Mouse (Mus musculus) B cell, adult 2 months (primary cell): Measurements from ENCODE around the gene Trio.
A peak's percentile ranks its signal among the peaks of the same experiment; 100 is the strongest.

Experiments used
- DNase-seq, 2 experiments: peaks; one replicate each; pipeline ENCODE4 v3.0.0; 2022

The Trio gene

GRCm38 (mm10) chr15:27697632-27698031, 328.0 kb downstream of the Trio start:
- DNase-seq: no peak

DNA sequence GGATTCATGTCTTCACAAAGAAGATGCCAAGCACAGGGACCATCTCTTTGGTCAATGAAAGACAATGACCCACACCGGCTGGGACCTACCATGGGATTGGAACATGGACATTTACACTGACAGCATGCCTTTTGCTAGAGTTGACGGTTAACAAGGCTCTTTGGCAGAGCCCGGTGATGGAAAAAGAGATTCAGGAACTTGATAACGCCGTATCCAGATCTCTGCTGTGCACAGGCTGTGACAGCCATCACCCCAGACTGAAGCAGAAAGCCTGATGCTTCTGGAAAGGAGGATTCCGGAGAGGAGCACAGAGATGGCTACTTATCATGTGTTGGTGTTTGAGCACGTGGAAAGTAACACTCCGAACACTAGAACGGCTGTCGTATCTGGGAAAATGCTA, 332.4 kb downstream of the Trio start:
- DNase-seq: no peak

DNA sequence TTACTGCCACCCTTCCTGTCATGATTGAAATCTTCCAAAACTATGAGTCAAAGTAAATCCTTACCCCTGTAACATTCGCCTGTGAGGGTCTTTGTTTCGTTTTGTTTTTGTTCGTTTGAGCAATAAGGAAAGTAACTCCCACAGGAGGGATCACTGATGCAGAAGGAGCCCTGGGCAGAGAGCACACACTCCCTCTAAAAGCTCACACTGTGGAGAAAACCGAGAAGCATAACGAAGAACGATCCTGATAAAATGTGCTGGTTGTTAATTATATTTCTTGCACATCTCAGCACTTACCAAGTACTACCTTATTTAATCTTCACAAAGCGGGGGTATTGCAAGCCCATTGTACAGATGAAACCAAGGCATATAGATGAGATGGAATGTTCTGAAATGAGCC, 333.5 kb downstream of the Trio start:
- no peak for DNase-seq

DNA sequence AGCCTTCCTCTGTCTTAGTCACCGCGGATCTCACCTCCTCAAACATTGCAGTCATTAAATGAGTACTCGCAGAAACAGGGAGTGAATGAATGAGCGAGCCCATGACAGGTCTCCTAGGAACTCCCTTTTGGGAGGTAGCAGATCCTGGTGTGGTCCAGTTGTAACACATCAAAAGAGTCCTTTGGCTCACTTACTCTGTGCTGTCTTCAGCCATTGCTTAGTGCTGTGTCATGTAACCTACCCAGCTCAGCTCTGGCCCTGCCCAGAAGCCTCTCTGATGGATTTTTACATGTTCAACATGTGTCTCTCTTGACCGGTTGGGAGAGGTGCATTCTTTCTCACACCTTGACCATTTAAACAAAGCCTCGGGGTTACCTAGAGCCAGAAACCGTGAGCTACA, 334.4 kb downstream of the Trio start:
- no peak for DNase-seq

DNA sequence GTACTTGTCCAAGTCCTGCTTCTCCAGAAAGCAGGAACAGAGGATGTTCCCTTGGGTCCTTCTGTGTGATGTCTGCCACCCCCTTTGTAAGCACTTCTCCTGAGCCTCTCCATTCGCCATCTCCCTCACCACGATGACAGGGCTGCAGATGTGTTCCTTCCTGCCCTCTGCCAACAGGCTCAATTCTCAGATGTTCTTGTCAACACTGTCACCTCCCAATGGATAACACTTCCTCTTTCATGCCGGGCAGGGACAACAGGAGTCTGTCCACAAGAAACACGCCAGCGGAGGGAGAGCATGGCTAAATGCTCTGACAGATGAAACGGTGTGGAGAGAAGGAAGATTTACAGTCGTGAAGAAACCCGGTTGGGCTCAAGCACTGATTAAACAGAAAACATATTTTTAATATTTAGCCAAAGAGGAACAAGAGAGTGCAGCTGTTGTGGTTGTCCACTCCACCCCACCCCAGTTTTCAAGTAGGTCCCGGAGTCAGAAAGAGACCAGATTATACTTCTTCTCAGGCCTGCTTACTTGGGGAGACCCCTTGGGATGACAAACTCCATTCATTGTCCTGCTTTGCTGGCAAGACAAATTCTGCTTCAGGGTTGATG, 337.5 kb downstream of the Trio start:
- no peak for DNase-seq

- no peak for DNase-seq
Observed at GRCm38 (mm10) chr15:27684813-27685212, 340.8 kb downstream of the Trio start.

DNA sequence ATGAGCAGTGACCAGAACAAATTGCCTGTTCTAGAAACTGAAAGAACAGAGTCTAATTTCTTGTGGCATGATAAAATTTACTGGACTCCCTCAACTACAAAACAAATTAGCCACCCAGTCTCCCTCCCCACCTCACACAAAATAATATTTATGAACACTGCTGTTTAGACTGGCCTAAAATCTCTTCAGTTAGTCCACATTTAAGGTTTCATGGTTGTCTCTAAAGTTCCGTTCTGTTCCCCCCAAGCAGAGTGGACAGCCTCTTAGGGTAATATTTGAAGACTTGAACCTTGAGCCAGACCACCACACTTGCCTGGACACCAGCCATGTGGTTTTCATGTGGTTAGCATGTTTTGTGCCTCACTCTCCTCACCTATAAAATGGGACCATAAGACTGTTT, 342.4 kb downstream of the Trio start:
- DNase-seq: no peak

- DNase-seq: no peak
Observed at GRCm38 (mm10) chr15:27682619-27683018, 343.0 kb downstream of the Trio start.

DNA sequence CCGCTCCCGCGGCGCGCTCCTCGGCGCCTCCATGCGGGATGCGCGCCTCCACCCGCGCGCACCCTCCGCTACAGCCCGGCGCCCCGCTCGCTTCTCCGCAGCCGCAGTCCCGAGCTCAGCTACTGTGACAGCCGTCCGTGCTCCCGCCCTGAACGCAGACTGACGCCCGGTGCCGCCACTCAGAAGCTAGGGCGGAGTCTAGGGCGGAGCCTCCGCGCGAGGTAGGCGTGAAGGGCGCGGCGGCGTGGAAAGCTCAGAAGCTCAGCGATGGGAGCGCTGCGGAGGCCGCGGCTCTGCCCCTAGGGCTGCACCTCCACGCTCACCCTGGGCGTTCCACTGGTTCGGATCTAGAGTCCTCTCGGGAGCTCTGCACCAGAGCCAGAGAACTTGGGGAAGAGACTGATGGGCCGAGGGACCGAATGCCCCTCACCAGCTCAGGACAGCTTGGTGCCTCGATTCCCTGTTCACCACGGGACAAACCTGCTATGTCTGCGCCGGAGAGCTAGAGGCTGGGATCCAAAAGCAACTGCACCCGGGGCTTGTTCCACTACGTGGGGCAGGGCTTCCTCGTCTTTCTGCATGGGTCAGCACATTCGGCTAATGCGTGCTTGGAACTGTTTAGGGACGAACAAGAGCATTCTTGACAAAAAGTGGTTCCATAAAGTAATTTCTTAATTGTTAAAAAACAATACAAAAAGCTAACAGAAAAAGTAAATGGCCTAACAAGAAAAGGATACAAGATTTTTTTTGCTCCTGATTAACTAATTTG, 344.0 kb downstream of the Trio start, which contains the start of gene Otulinl:
Otulinl (minus strand) TSS at position 161 of the 769 bp plus-strand sequence.
- peak; percentile 96 for DNase-seq

- DNase-seq: no peak
Observed at GRCm38 (mm10) chr15:27680997-27681396, 344.7 kb downstream of the Trio start.
